Mouse (Mus musculus) hindbrain, embryonic 13.5 days (tissue): ENCODE measurements around the gene Ralgapa1. TPM values are rescaled to one million over a fixed set of nuclear protein-coding genes. Genes with fewer than 3 reads are reported as not detected.
"Not testable (repeated sequence)": the region's sequence is repeated elsewhere in the genome, so short reads cannot be mapped to it uniquely, and the experiment has no call there.

Experiments
- ATAC-seq: fragments of 200-750 bp; cut with Nextera tagmentation; 2 replicates; pipeline ENCODE4 v1.8.0; 2017; ENCODE audit warnings: moderate TSS enrichment; ENCODE audit not compliant: low FRiP score
- H3K27ac ChIP-seq: fragments of 300-500 bp; sonication (generic); 2 replicates; pipeline ENCODE4 v1.5.1; 2015; ENCODE audit warnings: inconsistent platforms, mild to moderate bottlenecking, moderate library complexity
- H3K27me3 ChIP-seq: fragments of 300-500 bp; sonication (generic); 2 replicates; pipeline ENCODE4 v1.6.1; 2015; ENCODE audit warnings: mild to moderate bottlenecking, inconsistent platforms
- H3K36me3 ChIP-seq: fragments of 300-500 bp; sonication (generic); 2 replicates; pipeline ENCODE4 v1.6.1; 2015; ENCODE audit warnings: mild to moderate bottlenecking, inconsistent platforms
- H3K4me1 ChIP-seq: fragments of 300-500 bp; sonication (generic); replicated peaks from 2 replicates; pipeline ENCODE4 v1.6.1; 2015; ENCODE audit warnings: inconsistent platforms
- H3K4me2 ChIP-seq: fragments of 300-500 bp; sonication (generic); 2 replicates; pipeline ENCODE4 v1.6.1; 2015; ENCODE audit warnings: inconsistent platforms, mild to moderate bottlenecking, moderate library complexity
- H3K4me3 ChIP-seq: fragments of 300-500 bp; sonication (generic); 2 replicates; pipeline ENCODE4 v1.5.1; 2015; ENCODE audit warnings: mild to moderate bottlenecking, inconsistent platforms
- H3K9ac ChIP-seq: fragments of 300-500 bp; sonication (generic); 2 replicates; pipeline ENCODE4 v1.6.1; 2015; ENCODE audit warnings: mild to moderate bottlenecking, inconsistent platforms
- H3K9me3 ChIP-seq: fragments of 300-500 bp; sonication (generic); 2 replicates; pipeline ENCODE4 v1.6.1; 2016; ENCODE audit warnings: inconsistent platforms
- WGBS: fragments of 180-500 bp; shearing (Covaris S2); methylation state at CpG from one replicate; pipeline ENCODE4 v1.1.7; 2015; 5-methylcytosine and 5-hydroxymethylcytosine counted together
- microRNA-seq: library from miRNA; unstranded; fragments of <30 nt; microRNA quantifications from one replicate; pipeline ENCODE4, GENCODE M21; 2016
- polyA plus RNA-seq: library from polyadenylated mRNA; unstranded; fragments of >200 nt; fragmentation: Nextera tagmentation; extraction: Ambion mirVana; gene quantifications from 2 replicates; pipeline ENCODE4 v1.2.1, GENCODE M21; 2015

Ralgapa1 gene
- polyA plus RNA-seq, 1 experiment from 2014 or later: 22.2 TPM

DNA sequence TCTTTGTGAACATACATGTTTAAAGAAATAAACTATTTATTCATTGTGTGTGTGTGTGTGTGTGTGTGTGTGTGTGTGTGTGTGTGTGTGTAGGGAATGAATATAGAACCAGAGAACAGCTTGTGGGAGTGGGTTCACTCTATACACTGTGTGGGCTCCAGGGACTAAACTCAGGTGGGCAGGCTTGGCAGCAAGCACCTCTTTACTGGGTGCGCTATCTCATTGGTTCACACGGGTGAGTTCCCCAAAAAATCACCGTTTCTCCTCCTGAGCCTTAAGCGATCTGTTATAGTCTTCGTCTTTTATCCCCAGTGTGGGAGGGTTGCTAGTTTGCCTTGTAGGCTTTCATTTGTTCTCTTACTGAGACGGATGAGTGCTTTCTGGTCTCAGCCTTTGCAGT is 263.1 kb downstream of the Ralgapa1 start:
- 73% methylated on average over 6 of the region's 6 CpGs for WGBS
- Histone ChIP-seq H3K36me3 (no peaks in the 10 kb centered on the region), H3K27ac (no peak overlapping the region), H3K4me1 (peaks cover 8% of the 10 kb centered on the region; the same call in 1 of the 2 replicates), H3K4me3 (no peak overlapping the region), H3K9me3 (no peaks in the 10 kb centered on the region), H3K4me2 (no peak overlapping the region), H3K9ac (no peak overlapping the region), H3K27me3 (0 out of 2 replicates have a peak, but pooled peaks cover 4% of the 10 kb centered on the region)
- no peak for ATAC-seq

GRCm38 (mm10) chr12:55554901-55555300 is 266.1 kb downstream of the Ralgapa1 start:
- not testable (repeated sequence) for H3K27me3 ChIP-seq, H3K27ac ChIP-seq, H3K36me3 ChIP-seq, H3K4me1 ChIP-seq, H3K9ac ChIP-seq, H3K9me3 ChIP-seq, H3K4me2 ChIP-seq, H3K4me3 ChIP-seq, ATAC-seq
- 83% methylated on average over 6 of the region's 6 CpGs for WGBS

Small RNA genes lying within 50 kb of the gene (microRNA-seq; reads per million reads assigned to microRNA genes)
- gene Gm23394: 3.0 reads per million, percentile 7 among the genes with 10 or more reads in this experiment

Other genes starting within 250 kb of the Ralgapa1 start
- gene Insm2, start 221.7 kb downstream of the Ralgapa1 start, polyA plus RNA-seq: 1.2 and 2.8 TPM in 2 replicates
- gene Brms1l, start 15.2 kb upstream of the Ralgapa1 start, polyA plus RNA-seq: 51.5 and 53.1 TPM in 2 replicates